Mouse (Mus musculus) ES-CJ7 (cell line): Measurements from ENCODE around the gene Olfr372.
"Not testable (repeated sequence)": the region's sequence is repeated elsewhere in the genome, so short reads cannot be mapped to it uniquely, and the experiment has no call there.

ENCODE experiments used
- DNase-seq: peaks from one replicate; pipeline ENCODE4 v3.0.0; 2011; ENCODE audit warnings: low read depth, low spot score

Gene Olfr372

DNA sequence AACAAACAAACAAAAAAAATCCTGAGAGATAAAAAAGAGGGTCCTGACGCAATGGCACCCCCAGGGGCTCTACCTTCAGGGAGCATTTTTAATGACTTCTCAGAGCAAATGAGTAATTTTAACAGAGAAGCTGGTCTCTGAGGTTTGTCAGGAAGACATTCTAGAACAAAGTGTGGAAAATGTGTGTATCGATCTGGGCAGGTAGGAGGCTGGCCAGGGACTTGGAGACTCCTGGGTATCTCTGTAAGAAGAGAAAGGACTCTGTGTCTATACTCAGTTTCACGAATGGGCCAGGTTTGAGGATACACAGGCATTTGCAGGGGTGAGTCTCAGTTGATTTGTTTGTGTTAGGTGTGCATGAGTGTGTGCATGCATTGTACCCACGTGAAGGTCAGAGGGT is at the start of gene Olfr372:
TSS of gene Olfr372 (plus strand) at position 301 of the 400 bp plus-strand sequence.
- DNase-seq: not testable (repeated sequence)

DNA sequence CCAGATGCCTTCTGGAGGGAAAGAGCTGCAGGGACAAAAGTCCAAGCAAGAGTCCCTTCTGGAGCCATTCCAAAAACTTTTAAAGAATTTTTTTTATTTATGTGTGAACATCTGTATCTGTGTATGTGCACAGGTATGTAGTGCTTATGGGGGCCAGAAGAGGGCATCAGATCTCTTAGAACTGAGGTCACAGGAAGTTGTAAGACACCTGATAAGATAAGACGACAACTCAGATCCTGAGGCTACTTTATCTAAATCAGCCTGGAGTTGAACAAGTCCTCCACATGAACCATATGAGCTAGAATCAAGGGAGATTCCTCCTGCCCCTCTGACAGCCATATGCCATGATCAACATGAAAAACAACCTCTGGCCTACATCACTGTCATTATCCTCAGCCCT is 41.6 kb upstream of the Olfr372 start:
- DNase-seq: peak; percentile 15

GRCm38 (mm10) chr8:72000223-72000622 is 40.8 kb upstream of the Olfr372 start:
- peak; percentile 1 for DNase-seq

DNA sequence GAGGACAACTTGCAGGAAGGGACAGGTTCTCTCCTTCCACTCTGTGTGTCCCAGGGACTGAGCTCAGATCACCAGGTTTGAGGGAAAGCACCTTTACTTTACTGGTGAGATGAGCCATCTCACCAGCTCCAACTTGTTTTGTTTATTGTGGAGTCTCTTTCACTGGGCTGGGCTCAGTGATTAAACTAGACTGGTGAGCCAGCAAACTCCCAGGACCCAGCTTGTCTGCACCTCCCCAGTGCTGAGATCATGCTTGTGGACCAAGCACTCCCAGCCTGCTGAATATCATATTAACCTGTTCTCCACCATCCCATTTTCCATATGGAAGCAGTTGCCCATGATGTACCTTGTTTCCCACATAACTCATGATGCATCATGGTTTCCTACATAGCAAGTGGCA is 38.1 kb upstream of the Olfr372 start:
- peak; percentile 1 for DNase-seq

DNA sequence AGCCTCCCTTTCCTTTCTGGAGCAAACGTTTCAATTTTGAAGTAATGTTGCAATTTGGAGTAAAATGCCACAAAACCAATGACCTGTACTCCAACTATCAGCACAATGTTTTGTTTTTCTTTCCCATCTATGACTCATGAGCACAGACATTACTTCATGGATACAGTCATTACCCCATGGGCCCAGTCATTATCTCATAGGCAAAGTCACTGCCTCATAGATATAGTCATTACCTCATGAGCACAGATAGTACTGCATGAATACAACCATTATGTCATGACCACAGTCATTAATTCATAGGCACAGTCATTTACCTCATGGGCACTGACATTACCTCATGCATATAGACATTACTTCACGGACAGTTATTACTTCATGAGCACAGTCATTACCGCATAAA is 35.1 kb upstream of the Olfr372 start:
- DNase-seq: peak; percentile 1

- no peak for DNase-seq
Measured at GRCm38 (mm10) chr8:72006763-72007162, 34.3 kb upstream of the Olfr372 start.

- DNase-seq: peak; percentile 1
Measured at GRCm38 (mm10) chr8:72008134-72008641, 32.8 kb upstream of the Olfr372 start.

- DNase-seq: peak; percentile 1
Measured at GRCm38 (mm10) chr8:72009473-72009872, 31.5 kb upstream of the Olfr372 start, which contains the start of gene Cyp4f18. Cyp4f18 (minus strand) TSS chr8:72009626.

- DNase-seq: peak; percentile 1
Measured at GRCm38 (mm10) chr8:72013506-72014228, 27.4 kb upstream of the Olfr372 start.

- not testable (repeated sequence) for DNase-seq
Measured at GRCm38 (mm10) chr8:72017339-72017738, 23.7 kb upstream of the Olfr372 start.

DNA sequence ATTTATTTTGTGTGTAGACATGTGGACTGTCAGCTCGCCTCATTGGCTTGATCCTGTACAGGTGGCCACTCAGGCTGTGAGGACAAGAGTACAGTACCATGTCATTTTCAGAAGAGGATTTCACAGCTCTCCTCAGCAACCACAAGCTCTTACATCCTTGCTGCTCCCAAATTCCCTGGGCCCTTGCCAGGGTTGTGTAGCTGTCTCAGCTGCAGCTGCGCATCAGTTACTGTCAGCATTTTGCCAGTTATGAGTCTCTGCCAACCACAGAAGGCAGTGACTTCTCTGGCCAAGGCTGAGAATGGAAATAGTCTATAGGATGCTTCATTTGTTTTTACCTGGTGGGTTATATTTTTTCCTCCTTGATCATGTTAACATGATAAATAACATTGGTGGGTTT is 22.9 kb upstream of the Olfr372 start:
- peak; percentile 1 for DNase-seq

DNA sequence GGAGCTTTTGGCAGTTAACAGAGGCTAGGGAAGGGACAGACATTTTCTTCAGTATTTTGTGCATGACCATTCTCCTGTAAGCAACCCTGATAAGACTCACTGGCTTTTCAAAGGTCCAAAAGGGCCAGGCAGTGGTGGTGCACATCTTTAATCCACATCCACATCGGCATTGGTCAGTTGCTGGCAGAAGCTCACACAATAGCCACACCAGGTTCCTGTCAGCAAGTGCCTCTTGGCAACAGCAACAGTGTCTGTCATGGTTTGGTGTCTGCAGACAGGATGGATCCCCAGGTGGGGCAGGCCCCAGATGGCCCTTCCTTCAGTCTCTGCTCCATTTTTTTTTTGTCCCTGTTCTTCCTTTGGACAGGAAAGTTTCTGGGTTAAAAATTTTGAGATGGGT is 22.0 kb upstream of the Olfr372 start:
- not testable (repeated sequence) for DNase-seq

- DNase-seq: no peak
Measured at GRCm38 (mm10) chr8:72019816-72020215, 21.2 kb upstream of the Olfr372 start.

DNA sequence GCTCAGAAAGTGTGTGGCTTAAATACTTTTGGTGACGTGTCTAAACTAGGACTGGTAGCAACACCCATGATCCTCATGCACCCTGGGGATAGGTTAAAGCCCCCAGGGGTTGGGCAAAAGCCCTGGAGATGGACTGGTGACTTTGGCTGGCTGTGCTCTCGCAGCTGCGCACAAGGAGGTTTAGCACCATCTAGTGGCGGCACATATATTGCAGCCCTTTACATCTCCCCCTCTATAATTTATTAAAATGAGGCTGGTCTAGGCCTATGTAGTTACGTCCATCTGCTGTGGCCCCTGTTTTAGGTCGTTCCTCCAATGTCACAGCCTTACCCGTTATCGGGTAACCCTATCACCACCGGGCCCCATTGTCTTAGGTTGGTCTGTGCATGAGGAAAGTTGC is 16.1 kb upstream of the Olfr372 start:
- DNase-seq: not testable (repeated sequence)

DNA sequence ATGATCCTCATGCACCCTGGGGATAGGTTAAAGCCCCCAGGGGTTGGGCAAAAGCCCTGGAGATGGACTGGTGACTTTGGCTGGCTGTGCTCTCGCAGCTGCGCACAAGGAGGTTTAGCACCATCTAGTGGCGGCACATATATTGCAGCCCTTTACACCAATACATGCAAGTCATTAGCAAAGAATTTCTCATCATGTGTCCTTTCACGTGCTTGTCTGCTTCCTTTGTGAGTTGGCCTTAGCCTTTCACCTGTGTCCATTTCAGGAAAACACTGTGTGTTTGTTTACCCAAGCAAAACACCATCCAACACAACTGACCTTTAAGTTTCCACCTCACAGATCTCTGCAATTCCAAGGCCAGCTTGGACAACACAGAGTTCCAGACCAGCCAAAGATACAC is 8.1 kb upstream of the Olfr372 start:
- DNase-seq: not testable (repeated sequence)

- DNase-seq: no peak
Measured at GRCm38 (mm10) chr8:72042493-72042892, 1.5 kb downstream of the Olfr372 start.

DNA sequence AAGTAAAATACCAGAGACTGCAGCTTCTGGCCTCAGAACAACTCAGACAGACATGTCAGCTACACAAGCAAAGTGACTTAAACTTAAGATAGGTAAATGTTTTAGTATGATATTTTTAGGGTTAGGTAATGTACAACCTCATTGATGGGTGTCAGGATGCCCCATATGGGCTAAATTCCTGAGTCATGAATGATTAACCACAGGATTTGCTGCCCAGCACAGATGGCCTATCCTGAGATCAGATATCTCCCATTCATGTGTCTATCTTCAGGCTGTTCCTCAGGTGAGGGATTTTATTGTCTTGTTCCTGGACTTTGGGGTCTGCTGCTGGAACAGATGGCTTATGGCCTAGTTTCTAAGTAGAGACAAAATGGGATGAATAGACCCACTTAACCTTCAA is 13.6 kb downstream of the Olfr372 start:
- not testable (repeated sequence) for DNase-seq

DNA sequence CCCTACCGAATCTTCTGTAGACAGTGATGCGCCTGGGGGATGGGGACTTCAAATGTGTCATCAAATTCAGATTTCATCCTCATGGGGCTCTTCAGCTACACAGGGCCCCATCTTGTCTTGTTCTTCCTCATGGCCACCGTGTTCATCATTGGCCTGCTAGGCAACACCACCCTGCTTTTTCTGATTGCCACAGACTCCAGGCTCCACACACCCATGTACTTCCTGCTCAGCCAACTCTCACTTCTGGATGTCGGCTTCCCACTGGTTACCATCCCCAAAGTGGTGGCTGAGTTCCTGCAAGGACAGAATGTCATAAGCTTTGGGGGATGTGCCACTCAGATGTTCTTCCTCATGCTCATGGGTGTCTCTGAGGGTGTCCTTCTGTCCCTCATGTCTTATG is 16.6 kb downstream of the Olfr372 start:
- not testable (repeated sequence) for DNase-seq

DNA sequence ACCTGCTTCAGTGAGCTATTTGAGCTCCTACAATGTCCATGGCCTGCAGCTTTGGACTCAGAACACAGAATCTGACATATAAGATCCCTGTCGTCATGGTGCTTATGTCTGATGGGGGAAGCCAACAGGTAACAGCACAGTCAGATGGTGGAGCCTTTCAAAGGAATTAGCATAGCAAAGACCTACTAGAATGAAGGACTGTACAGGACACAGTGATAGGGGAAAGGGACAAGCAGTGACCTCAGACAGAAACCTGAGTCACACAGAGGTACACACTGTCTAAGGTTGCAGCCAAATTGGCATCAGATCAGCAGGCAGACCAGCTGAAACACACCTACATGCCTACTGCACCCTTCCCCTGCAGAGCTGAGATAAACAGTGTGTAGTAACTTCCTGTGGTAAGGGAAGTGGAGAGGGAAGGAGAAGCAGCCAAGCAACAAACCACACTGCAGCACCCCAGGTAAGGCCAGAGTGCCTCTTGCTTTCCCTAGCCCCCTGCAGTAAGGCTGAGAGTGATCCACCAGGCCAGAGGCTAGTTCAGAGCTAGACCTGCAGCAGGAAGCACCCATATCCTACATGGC is 25.9 kb downstream of the Olfr372 start:
- not testable (repeated sequence) for DNase-seq

DNA sequence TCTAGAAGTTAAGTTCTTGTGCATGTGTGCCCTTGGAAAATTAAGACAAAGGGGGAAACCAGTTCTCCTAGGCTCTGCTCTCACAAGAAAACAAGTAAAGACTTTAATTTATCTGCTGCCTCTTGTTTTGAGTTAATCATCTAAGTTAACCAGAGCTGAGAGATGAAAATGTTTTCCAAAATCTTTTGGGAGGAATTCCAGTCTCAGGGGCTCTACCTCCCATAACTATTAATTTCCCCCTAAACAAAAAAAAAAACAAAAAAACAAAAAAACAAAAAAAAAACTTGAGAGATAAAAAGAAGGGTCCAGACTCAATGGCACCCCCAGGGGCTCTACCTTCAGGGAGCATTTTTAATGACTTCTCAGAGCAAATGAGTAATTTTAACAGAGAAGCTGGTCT is 41.9 kb downstream of the Olfr372 start, which contains the start of gene Olfr373:
TSS of gene Olfr373 (plus strand) at position 301 of the 400 bp plus-strand sequence.
- DNase-seq: not testable (repeated sequence)

DNA sequence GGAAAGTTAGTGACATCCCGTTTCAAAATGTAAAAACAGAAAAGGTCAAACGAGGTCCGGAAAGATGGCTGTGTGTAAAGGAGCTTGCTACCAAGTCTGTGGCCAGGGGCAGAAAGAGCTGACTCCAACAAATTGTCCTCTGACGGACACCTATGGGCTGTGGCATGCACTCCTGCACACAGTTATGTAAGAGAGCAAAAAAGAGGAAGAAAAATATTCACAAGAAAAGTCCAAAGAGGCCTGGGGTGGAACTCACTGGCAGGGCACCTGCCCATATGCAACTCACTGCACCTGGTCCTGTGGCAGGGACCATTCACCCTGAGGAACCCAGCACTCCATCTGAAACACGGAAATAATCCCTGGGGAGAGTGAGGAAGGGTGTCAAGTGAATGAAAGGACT is 43.7 kb downstream of the Olfr372 start:
- DNase-seq: no peak

DNA sequence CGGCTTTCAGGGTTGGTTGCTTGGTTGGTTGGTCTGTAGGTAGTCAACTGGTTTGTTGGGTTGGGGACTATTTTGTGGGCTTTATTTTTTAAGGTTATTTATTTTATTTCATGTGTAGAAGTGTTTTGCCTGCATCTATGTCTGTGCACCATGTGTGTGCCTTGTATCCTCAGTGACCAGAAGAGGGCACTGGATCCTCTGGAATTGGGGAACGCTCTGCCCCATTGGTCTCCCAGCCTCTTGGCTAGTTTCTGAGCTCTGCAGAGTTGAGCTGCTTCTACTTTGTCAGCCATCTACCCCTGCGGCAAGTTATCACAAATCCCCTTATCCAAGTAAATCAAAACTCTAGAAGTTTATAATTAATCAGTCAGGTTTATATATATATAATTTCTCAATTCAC is 46.6 kb downstream of the Olfr372 start:
- peak; percentile 57 for DNase-seq

DNA sequence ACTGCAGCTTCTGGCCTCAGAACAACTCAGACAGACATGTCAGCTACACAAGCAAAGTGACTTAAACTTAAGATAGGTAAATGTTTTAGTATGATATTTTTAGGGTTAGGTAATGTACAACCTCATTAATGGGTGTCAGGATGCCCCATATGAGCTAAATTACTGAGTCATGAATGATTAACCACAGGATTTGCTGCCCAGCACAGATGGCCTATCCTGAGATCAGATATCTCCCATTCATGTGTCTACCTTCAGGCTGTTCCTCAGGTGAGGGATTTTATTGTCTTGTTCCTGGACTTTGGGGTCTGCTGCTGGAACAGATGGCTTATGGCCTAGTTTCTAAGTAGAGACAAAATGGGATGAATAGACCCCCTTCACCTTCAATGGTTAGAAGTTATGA is 55.7 kb downstream of the Olfr372 start:
- DNase-seq: not testable (repeated sequence)
